Mouse (Mus musculus) E14TG2a.4 (cell line): ENCODE data around the gene Syn3.

Experiments used
- CTCF ChIP-seq: conservative IDR thresholded peaks from 2 replicates; pipeline ENCODE4 v1.5.1; 2014; ENCODE audit warnings: low read length
- NANOG ChIP-seq: IDR thresholded peaks from 2 replicates; pipeline ENCODE4 v1.6.1; 2014; ENCODE audit warnings: borderline replicate concordance, low read length, mixed read lengths
- POU5F1 ChIP-seq: IDR thresholded peaks from 2 replicates; pipeline ENCODE4 v1.6.1; 2014; ENCODE audit warnings: low read length, borderline replicate concordance

- TF ChIP-seq CTCF = no peak
- TF ChIP-seq POU5F1 = no peak
- TF ChIP-seq NANOG = no peak
Measured at GRCm38 (mm10) chr10:86216836-86217235, 281.9 kb downstream of the Syn3 start.
